Mouse (Mus musculus) thymus, postnatal 25 days (tissue): ENCODE data around the gene Rars.

Experiments used
- DNase-seq: peaks from one replicate; pipeline ENCODE4 v3.0.0; 2022

Gene Rars

DNA sequence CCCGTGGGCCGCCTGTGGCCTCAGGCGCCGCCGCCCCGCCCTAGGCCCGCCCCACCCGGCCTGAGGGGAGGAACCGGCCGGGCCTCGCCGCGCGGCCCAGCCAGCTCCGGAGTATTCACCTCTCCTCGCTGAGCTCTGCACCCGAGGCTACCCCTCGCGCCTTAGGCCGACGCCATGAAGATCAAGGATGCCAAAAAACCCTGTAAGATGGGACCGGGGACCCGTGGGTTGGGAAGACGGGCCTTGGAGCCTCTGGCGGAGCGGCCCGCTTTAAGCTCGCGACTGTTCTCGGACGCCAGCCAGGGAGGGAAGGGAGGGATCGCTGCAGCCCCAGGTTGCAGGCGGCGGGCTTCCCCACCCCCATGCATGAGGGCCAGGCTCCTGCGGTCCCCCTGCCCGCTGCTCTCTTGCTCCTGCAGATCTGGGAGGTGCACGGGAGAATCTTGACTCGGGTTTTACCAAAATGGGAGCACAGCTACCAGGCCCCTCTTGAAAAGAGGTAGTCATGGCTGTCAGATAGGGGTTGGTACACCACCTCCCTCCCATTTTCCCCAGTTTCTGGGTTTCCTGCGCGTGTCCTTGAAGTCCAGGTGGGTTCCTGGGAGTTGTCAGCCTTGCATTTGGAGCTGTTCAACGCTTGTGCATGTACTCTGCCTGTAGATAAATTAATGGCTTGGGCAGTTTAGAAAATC, 64.4 kb downstream of the Rars start:
- DNase-seq: no peak

DNA sequence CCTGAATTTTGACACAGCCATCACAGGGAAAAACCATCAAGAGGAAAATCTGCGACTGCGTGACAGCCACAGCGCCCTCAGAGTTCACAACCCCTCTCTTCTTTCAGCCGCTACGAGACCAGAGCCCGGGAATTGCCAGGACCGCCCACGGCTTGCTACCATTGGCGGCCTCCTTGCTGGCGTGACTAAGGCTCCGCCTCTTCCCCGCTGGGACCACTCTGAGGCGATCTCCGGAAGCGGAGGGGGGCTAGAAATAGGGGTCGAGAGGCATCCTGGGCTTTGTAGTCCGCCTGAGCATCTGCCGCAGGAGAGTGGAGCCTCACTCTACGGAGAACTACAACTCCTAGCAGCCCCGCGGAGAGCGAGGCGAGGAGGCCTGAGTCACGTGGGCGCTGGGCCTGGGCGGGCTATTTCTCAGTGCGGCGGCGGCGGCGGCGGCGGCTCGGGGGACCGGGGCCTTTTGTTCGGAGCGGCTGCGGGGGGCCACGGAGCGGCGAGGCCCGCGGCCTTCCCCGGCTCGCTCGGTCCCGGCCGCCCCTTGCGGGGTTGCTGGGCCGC, 65.0 kb downstream of the Rars start, which contains the start of gene Pank3:
TSS of gene Pank3 (plus strand) at position 297 of the 558 bp plus-strand sequence.
- DNase-seq: peak; percentile 96

DNA sequence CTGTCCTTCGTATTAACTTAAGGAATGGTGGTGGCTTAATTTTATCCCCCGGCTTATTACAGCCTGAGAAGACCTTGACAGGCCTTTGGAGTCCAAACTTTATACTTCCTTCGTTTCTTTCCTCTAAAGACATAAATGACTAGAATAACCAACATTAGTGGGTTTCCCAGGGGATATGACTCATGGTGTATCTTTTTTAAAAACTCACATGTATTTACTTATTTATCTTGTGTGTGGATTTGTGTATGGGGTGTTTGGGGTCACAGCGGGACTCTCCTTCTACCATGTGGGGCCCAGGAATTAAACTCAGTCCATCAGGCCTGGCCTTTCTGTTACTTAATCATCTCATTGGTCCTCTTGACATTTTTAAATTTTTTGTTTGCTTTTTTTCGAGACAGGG, 67.5 kb downstream of the Rars start:
- DNase-seq: no peak

DNA sequence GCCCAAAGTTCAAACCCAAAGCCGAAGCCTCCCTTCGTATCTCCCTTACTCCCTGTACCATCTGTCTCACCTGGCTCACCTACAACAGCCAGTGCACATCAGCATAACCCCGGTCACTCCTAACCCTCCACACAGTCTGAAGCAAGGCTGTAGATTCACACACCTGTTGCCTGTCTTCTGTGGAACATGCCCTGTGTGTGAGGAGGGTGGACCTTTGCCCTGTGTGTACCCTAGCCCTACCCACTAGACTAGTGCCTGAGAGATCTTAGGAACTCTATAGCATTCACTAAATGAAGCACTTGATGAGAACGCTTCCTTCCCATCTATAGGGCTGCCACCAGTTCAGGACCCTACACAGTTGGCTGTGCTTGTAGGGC, 73.7 kb downstream of the Rars start:
- DNase-seq: no peak

DNA sequence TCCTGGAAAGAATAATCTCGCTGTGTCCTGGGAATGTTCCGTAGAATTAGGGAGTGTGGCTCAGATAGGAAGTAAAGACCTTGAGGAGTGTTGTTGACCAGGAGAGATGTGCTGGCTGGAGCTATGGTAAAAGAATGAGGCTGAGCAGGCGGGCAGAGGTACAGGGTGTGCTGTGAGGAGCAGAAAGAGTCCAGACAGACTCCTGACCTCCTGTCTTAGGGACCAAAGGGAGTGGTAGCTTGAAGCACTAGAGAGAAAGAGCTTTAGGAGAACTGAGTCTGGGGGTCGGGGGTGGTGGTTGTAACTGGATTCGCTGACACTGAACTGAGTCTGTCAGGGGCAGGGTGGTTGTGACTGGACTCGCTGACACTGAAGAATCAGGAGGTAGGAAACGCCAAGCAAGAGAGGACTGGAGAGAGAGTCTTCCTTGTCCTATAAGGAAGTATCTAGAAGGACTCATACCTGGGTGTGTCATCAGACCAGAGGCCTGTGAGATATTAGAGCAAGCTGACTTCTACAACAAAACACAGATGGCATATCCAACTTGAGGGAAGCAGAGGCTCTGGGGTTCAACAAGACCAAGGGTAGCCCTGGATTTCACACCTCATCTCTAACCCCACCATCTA, 74.2 kb downstream of the Rars start:
- no peak for DNase-seq
